Mouse (Mus musculus) gastrocnemius, postnatal 25 days (tissue): ENCODE data around the gene Ppp2r3a. TPM values are rescaled to one million over a fixed set of nuclear protein-coding genes. Genes with fewer than 3 reads are reported as not detected.

ENCODE experiments used
- DNase-seq: peaks from one replicate; pipeline ENCODE4 v3.0.0; 2022
- total RNA-seq, 2 experiments: library from RNA; stranded (reverse); gene quantifications; 1 replicate in 1 of 2; 2 replicates in 1 of 2; pipeline ENCODE4 v1.2.3; 2021

The Ppp2r3a gene
- total RNA-seq, 2 experiments from 2014 or later, result 152 to 193 TPM

- no peak for DNase-seq
Measured at GRCm38 (mm10) chr9:101159431-101159830, 92.2 kb downstream of the Ppp2r3a start.

- no peak for DNase-seq
Measured at GRCm38 (mm10) chr9:101152872-101153271, 98.7 kb downstream of the Ppp2r3a start.

DNA sequence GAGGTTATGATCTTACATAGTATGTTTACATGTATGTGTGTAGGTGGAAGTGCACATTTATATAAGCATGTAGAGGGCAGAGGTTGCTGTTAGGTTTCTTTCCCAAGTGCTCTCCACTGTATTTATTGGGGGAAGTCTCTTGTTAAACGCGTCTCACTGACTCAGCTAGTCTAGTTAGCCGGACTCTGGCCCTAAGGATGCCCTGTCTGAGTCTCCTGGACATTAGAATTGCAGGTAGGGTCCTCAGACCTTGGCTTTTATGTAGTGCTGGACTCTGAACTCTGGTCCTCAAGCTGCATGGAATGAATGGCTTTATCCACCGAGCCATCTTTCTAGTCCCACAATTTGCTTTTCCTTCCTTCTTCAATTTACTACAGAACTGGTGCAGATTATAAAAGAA, 108.0 kb downstream of the Ppp2r3a start:
- no peak for DNase-seq

- no peak for DNase-seq
Measured at GRCm38 (mm10) chr9:101114182-101114884, 137.3 kb downstream of the Ppp2r3a start.

- DNase-seq, result no peak
Measured at GRCm38 (mm10) chr9:101113317-101113716, 138.3 kb downstream of the Ppp2r3a start.

GRCm38 (mm10) chr9:101110013-101110412, 141.6 kb downstream of the Ppp2r3a start:
- DNase-seq, result peak; percentile 10

GRCm38 (mm10) chr9:101107386-101107785, 144.2 kb downstream of the Ppp2r3a start:
- no peak for DNase-seq

- no peak for DNase-seq
Measured at GRCm38 (mm10) chr9:101105735-101106134, 145.9 kb downstream of the Ppp2r3a start.

DNA sequence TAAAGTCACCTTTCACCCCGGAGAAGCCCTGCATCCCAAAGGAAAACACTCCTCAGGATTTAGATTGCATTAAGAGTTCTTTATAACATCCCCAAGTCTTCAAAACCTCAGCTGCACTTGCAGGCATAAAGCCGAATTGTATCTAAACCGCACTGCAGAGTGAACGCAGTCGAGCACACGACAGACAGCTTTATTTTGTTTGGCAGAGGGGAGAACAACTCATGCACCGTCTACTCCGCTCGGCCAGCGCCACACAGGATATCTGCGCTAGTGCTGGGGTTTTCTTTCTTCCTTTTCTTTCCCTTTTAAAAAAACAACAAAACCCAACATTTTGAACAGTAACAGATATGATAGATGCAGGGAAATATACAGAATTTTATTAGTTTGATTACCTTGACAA, 146.7 kb downstream of the Ppp2r3a start:
- DNase-seq, result no peak

DNA sequence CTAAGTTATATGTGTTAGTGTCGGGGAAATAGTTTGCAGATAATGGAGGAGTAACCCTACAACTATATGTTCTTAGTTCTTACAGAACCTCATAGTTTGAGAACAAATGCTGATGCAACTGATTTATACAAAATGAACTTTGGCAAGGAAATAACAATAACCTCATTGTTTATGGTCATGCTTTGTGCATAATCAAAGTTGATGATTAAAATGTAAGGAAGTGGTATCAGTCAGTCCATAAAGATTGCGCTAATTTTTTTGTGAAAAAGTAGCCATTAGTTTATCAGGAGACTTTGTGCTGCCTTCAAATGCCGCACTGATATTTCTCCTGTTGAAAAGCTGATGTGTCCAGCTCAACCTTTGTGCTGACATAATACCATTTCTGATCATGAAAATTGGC, 149.3 kb downstream of the Ppp2r3a start:
- no peak for DNase-seq

- no peak for DNase-seq
Measured at GRCm38 (mm10) chr9:101101547-101101946, 150.0 kb downstream of the Ppp2r3a start.

DNA sequence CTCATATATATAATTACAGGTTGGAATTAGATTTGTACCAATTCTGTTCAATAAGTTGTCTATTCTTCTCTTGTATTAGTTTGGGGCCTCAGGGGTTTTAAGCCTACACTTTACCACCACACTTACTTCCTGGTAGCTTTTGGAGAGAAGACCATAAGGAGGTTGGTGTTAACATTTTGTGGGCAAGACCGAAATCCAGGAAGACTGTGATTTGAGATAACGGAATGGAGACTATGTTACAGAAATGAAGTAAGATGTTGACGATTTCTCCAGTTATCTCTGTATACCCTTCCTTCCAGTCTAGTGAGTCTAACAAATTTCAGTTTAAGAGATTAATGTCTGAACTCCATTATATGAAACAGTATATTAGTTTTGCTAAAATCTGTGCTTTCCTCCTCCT, 151.4 kb downstream of the Ppp2r3a start:
- DNase-seq, result no peak

DNA sequence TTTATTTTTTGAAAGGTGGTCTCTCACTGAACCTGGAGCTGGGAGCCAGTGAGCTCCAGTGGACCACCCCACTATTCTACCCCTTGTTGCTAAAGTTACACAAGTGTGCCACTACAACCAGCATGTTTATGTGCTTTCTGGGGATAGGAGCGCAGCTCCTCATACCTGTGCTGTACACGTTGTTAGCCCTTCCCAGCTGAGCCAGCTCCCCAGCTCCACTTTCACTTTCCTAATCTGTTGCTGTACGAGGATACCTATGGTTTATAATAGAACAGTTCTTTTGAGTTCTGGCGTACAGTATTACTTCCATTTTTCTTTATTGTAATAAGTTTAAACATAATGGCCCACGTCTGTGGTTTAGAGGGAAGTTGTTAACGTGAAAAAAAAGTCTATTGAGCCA, 152.2 kb downstream of the Ppp2r3a start:
- no peak for DNase-seq

GRCm38 (mm10) chr9:101097542-101097941, 154.1 kb downstream of the Ppp2r3a start:
- no peak for DNase-seq

GRCm38 (mm10) chr9:101096461-101096860, 155.1 kb downstream of the Ppp2r3a start:
- DNase-seq, result no peak

GRCm38 (mm10) chr9:101095425-101095824, 156.2 kb downstream of the Ppp2r3a start:
- no peak for DNase-seq

DNA sequence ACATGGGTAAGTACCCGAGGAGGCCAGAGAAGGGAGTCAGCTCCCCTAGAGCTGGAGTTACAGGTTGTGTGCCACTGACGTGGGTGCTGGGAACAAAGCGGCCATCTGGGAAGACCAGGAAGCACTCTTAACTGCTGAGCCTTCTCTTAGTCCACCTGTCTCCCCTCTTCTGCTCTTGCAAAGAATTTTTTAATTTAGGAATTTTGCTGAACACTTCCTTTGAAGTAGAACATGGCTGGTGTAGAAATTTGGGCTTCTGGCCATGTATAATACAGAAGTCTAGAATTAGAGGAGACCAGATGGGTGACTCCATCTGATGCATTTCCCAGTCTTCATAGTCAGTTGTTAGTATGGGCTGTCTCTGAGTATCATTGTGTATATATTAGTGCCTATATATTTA, 167.9 kb downstream of the Ppp2r3a start:
- DNase-seq, result no peak

GRCm38 (mm10) chr9:101080046-101080685, 171.4 kb downstream of the Ppp2r3a start:
- no peak for DNase-seq

- no peak for DNase-seq
Measured at GRCm38 (mm10) chr9:101078579-101078978, 173.0 kb downstream of the Ppp2r3a start.

- no peak for DNase-seq
Measured at GRCm38 (mm10) chr9:101077486-101077885, 174.1 kb downstream of the Ppp2r3a start.

DNA sequence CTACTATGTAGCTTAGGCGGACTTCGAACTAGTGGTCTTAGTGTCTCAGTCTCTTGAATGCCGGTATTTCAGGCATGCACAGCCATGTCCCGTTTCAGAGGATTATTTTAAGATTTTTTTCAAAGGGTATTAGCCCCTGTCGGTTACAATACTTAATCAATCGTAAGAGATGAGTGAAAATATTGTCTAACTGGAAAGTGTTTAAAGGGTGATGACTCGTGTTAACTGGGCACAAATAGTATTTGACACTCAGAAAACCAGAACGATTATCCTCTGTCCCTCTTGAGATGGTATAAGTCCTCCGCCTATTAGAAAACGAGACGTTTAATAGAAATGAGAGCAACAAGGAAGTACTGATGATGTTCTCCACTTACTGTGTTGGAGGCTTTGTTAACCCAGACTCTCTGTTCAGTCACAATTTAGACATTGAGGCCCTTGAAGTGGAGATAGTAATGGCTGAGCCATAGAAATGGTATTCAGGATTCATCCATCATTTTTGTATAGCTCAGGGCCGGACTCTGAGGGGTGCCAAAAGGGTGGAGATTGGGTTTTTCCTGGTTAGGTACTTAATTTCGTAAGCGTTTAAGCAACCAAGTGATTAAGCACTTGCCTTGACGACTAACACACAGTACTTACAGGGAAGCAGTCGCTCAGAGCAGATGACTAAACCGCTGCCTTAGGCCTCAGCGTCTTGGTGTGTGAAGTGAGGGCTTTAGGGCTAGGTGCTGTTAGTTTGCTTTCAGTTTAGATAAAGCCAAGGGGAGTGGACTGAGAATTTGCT, 175.3 kb downstream of the Ppp2r3a start:
- DNase-seq, result no peak

GRCm38 (mm10) chr9:101075694-101076093, 175.9 kb downstream of the Ppp2r3a start:
- DNase-seq, result no peak

DNA sequence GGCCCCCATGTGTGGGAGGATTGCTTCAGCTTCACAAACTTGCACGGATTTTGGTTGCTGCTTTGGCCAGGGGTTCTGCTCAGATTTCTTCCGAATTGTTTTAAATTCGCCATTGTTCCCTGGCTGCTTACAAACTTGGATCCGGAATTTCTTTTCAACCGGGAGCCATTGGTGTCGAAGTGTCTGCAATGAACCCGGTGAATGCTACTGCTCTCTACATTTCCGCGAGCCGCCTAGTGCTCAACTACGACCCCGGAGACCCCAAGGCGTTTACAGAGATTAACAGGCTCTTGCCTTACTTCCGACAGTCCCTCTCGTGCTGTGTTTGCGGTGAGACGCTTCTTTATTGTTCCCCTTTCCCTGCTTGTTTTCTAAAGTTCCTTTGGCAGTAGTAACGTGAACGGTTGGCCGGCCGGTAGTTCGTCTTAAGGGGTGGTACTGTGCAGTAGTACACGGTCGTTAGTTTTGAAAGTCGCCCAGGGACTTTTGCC, 176.5 kb downstream of the Ppp2r3a start:
- DNase-seq, result no peak
